Mouse (Mus musculus) neutrophil, adult 59 days (primary cell): Measurements from ENCODE around the gene F2r. TPM values are rescaled to one million over a fixed set of nuclear protein-coding genes. Genes with fewer than 3 reads are reported as not detected.

Experiments used
- total RNA-seq, 2 experiments: library from RNA; stranded (reverse); gene quantifications; 1 replicate in 1 of 2; 2 replicates in 1 of 2; pipeline ENCODE4 v1.2.4; 2023

F2r gene
- total RNA-seq, result under 1 TPM; 0.87 to 0.97 TPM

DNA sequence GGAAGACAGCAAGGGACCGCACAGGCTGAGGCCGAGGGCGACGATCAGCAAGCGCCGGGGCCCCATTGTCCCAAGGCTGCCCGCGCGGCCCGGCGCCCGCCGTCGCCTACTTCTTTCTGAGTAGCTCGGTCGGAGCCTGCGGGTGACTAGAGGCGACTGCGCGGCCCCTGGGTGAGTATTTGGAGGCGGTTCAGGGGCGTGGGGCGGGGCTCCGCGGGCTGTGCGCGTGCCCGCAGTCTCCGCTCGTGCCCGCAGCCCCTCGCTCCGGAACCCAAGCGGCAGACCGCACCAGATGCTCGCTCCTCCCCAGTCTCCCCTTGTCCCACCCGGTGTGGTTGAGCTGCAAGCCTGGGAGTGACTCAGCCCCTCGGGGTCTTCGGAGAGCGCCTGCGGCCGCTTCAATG, at the start of gene F2r:
F2r (minus strand) TSS at position 179 of the 404 bp plus-strand sequence.

Other genes with a start within 250 kb of the F2r start
- gene Aggf1, start 243.1 kb downstream of the F2r start, total RNA-seq, result 10 to 100 TPM; 33.8 to 34.1 TPM
- gene Crhbp, start 173.6 kb downstream of the F2r start, total RNA-seq, result not detected
- not detected for gene S100z, start 139.8 kb downstream of the F2r start, total RNA-seq
- under 1 TPM in 1 of 2 experiments, not detected in 1; 0.13 TPM for gene F2rl1, start 93.3 kb downstream of the F2r start, total RNA-seq
- gene F2rl2, start 78.4 kb upstream of the F2r start, total RNA-seq, result 1 to 10 TPM in 1 of 2 experiments, under 1 TPM in 1; 0.87 to 1.5 TPM